ENCODE assay signal across 26 mouse cellular contexts in the genomic region with DNA sequence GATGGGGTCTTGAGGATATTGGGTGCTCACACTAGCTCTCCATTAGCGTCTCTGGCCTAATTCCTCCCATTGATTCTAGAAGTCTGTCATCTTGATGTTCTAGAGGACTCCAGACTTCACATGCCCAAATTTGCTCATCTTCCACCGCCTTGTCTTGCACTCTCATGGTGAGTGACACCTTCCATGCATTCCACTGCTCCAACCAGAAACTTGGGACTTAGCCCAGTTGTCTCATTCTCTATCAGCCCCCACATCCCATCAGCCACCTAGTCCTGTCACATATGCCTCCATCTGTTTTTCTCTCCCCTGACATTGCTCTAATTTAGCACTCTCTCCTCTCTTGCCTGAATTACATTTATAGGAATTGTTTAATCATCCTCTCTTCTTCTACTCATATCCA.
DNase-seq lines count a peak whose midpoint lies in the region; ATAC-seq and TF ChIP-seq lines count a peak whose summit lies in the region.
"Had no signal": no experiment of that assay in that cellular context is flagged by ENCODE, and none has a peak within 500 bp of the region (broad histone marks: within the 10 kb centered on the region; RNA-seq: fewer than 3 reads in every experiment).

No protein-coding gene starts in this region.

- no peaks in the 10 kb centered on the region for H3K4me1 ChIP-seq in hindbrain, embryonic 11.5 days (replicated peaks; ENCODE audit: control insufficient read depth, insufficient read depth, low read length)
- H3K4me1 ChIP-seq: embryonic facial prominence, embryonic 10.5 days; forebrain, embryonic 15.5 days; limb, embryonic 13.5 days; liver, embryonic 12.5 days; midbrain, embryonic 13.5 days had no signal

- peak; percentile 56 to 76 for DNase-seq in frontal cortex, postnatal 36 days (ENCODE audit: low spot score in 2 of 2)
- DNase-seq in frontal cortex, postnatal 10 days (ENCODE audit: low spot score in 2 of 2), result no peak
- DNase-seq in right cerebral cortex, adult 2 months (ENCODE audit: low spot score in 2 of 2), result peak; percentile 52 to 59
- DNase-seq in right cerebral cortex, postnatal 4 days, result no peak
- no peak for DNase-seq in left cerebral cortex, adult 2 months (ENCODE audit: extremely low spot score in 1 of 2, low spot score in 2 of 2)
- no peak for DNase-seq in adrenal gland, postnatal 4 days (ENCODE audit: low spot score in 2 of 2)
- DNase-seq in embryo, embryonic 10 days (ENCODE audit: low spot score), result no peak
- DNase-seq in hindbrain, embryonic 11.5 days (ENCODE audit: low spot score), result no peak
- DNase-seq: cerebellum, adult 9-10 months; kidney, adult 9 months; kidney, postnatal 14 days; lung, adult 18-20 months; lung, postnatal 10 days; thymus, adult 2 months; thymus, postnatal 4 days had no signal

- H3K4me3 ChIP-seq in left cerebral cortex, adult 2 months, result no peak overlapping the region
- no peak overlapping the region for H3K4me3 ChIP-seq in hindbrain, embryonic 11.5 days (ENCODE audit: low read depth, low read length)
- H3K4me3 ChIP-seq: embryonic facial prominence, embryonic 10.5 days; forebrain, embryonic 15.5 days; limb, embryonic 13.5 days; liver, embryonic 12.5 days; midbrain, embryonic 13.5 days had no signal

- H3K9ac ChIP-seq in hindbrain, embryonic 11.5 days (ENCODE audit: low read depth, low read length), result no peak overlapping the region
- H3K9ac ChIP-seq: forebrain, embryonic 15.5 days; limb, embryonic 13.5 days; liver, embryonic 12.5 days; midbrain, embryonic 13.5 days had no signal

- intact Hi-C loops in left cerebral cortex, adult 2 months (cut with DNase I), result loop anchor here (5.0 kb wide), 1 partner anchor 117 kb away; no protein-coding TSS in a partner anchor

- H3K36me3 ChIP-seq in hindbrain, embryonic 11.5 days (ENCODE audit: control insufficient read depth, insufficient read depth, low read length), result no peaks in the 10 kb centered on the region
- H3K36me3 ChIP-seq: embryonic facial prominence, embryonic 10.5 days; forebrain, embryonic 15.5 days; G1E; limb, embryonic 13.5 days; liver, embryonic 12.5 days; midbrain, embryonic 13.5 days had no signal

- no peak for TF ChIP-seq CTCF in left cerebral cortex, adult 2 months (IDR thresholded peaks at IDR 0.05)

- no peaks in the 10 kb centered on the region for H3K9me3 ChIP-seq in hindbrain, embryonic 11.5 days (ENCODE audit: control insufficient read depth, low read length)
- H3K9me3 ChIP-seq: embryonic facial prominence, embryonic 10.5 days; forebrain, embryonic 15.5 days; G1E; limb, embryonic 13.5 days; liver, embryonic 12.5 days; midbrain, embryonic 13.5 days had no signal

- no peak for ATAC-seq in hindbrain, embryonic 11.5 days (ENCODE audit: low FRiP score)
- ATAC-seq: forebrain, embryonic 15.5 days; hindbrain, postnatal 0 days; intestine, embryonic 16.5 days; liver, embryonic 12.5 days; midbrain, embryonic 13.5 days; Patski had no signal

- H3K27ac ChIP-seq in left cerebral cortex, adult 2 months, result peak overlapping the region; percentile 13
- H3K27ac ChIP-seq in hindbrain, embryonic 11.5 days (ENCODE audit: low read depth, low read length), result no peak overlapping the region
- H3K27ac ChIP-seq: embryonic facial prominence, embryonic 10.5 days; forebrain, embryonic 15.5 days; hindbrain, postnatal 0 days; limb, embryonic 13.5 days; liver, embryonic 12.5 days; midbrain, embryonic 13.5 days had no signal

- WGBS in hindbrain, embryonic 11.5 days, result 87% methylated on average over 2 of the region's 2 CpGs

- H3K4me2 ChIP-seq in hindbrain, embryonic 11.5 days (replicated peaks; ENCODE audit: low read depth, low read length), result no peak overlapping the region
- H3K4me2 ChIP-seq: forebrain, embryonic 15.5 days; heart, embryonic 11.5 days; limb, embryonic 13.5 days; liver, embryonic 12.5 days; midbrain, embryonic 13.5 days had no signal

- no peaks in the 10 kb centered on the region for H3K27me3 ChIP-seq in hindbrain, embryonic 11.5 days (ENCODE audit: control insufficient read depth, insufficient read depth, low read length)
- H3K27me3 ChIP-seq: CH12.LX; forebrain, embryonic 15.5 days; limb, embryonic 13.5 days; liver, embryonic 12.5 days; midbrain, embryonic 13.5 days had no signal

Comparison
In these comparisons a context has a peak if more than half of its experiments do, and no peak if none do; other contexts are left out.
1. DNase-seq: peak in frontal cortex, postnatal 36 days (2 of 2) and right cerebral cortex, adult 2 months (2 of 2); none in frontal cortex, postnatal 10 days (0 of 2), right cerebral cortex, postnatal 4 days (single experiment), left cerebral cortex, adult 2 months (0 of 2), adrenal gland, postnatal 4 days (0 of 2), embryo, embryonic 10 days (single experiment) and hindbrain, embryonic 11.5 days (single experiment).